Mouse (Mus musculus) kidney, postnatal 0 days (tissue): ENCODE results near the gene Phb. TPM values are rescaled to one million over a fixed set of nuclear protein-coding genes. Genes with fewer than 3 reads are reported as not detected.

ENCODE experiments used
- ATAC-seq: fragments of 200-750 bp; cut with Nextera tagmentation; replicated peaks from 2 replicates; pipeline ENCODE4 v1.8.0; 2017; ENCODE audit warnings: low read depth, moderate number of reproducible peaks, moderate TSS enrichment, moderate library complexity; ENCODE audit not compliant: low FRiP score
- DNase-seq: peaks from one replicate; pipeline ENCODE4 v3.0.0-alpha.2; 2016; ENCODE audit warnings: low spot score
- H3K27ac ChIP-seq: fragments of 300-500 bp; sonication (generic); 2 replicates; pipeline ENCODE4 v1.5.1; 2014; ENCODE audit warnings: mild to moderate bottlenecking
- H3K27me3 ChIP-seq: fragments of 300-500 bp; sonication (generic); 2 replicates; pipeline ENCODE4 v1.6.1; 2014; ENCODE audit warnings: low read length, mixed read lengths; ENCODE audit not compliant: insufficient read depth
- H3K36me3 ChIP-seq: fragments of 300-500 bp; sonication (generic); 2 replicates; pipeline ENCODE4 v1.6.1; 2014; ENCODE audit warnings: low read length, mixed read lengths; ENCODE audit not compliant: insufficient read depth
- H3K4me1 ChIP-seq: fragments of 300-500 bp; sonication (generic); replicated peaks from 2 replicates; pipeline ENCODE4 v1.6.1; 2014; ENCODE audit warnings: antibody characterized with exemption, low read length, mixed read lengths; ENCODE audit not compliant: insufficient read depth
- H3K4me2 ChIP-seq: fragments of 300-500 bp; sonication (generic); 2 replicates; pipeline ENCODE4 v1.6.1; 2014; ENCODE audit warnings: mild to moderate bottlenecking, low read length, moderate library complexity, mixed read lengths
- H3K4me3 ChIP-seq: fragments of 300-500 bp; sonication (generic); replicated peaks from 2 replicates; pipeline ENCODE4 v1.5.1; 2014; ENCODE audit warnings: low read depth, low read length
- H3K9ac ChIP-seq: fragments of 300-500 bp; sonication (generic); 2 replicates; pipeline ENCODE4 v1.6.1; 2014; ENCODE audit warnings: low read depth, low read length
- H3K9me3 ChIP-seq: fragments of 300-500 bp; sonication (generic); replicated peaks from 2 replicates; pipeline ENCODE4 v1.6.1; 2016; ENCODE audit warnings: low read length, inconsistent platforms, mixed read lengths
- CTCF ChIP-seq: IDR thresholded peaks from 2 replicates; pipeline ENCODE4 v1.5.1; 2016; ENCODE audit warnings: antibody characterized with exemption, low read depth, mild to moderate bottlenecking, moderate library complexity
- WGBS: fragments of 180-500 bp; shearing (Covaris S2); extraction: QIAGEN DNeasy Blood & Tissue Kit; methylation state at CpG from one replicate; pipeline ENCODE4 v1.1.7; 2014; 5-methylcytosine and 5-hydroxymethylcytosine counted together
- polyA plus RNA-seq: library from polyadenylated mRNA; unstranded; fragments of >200 nt; fragmentation: Nextera tagmentation; extraction: Ambion mirVana; gene quantifications from 2 replicates; pipeline ENCODE4 v1.2.1, GENCODE M21; 2015

The Phb gene
- 318 and 344 TPM in 2 replicates for polyA plus RNA-seq

DNA sequence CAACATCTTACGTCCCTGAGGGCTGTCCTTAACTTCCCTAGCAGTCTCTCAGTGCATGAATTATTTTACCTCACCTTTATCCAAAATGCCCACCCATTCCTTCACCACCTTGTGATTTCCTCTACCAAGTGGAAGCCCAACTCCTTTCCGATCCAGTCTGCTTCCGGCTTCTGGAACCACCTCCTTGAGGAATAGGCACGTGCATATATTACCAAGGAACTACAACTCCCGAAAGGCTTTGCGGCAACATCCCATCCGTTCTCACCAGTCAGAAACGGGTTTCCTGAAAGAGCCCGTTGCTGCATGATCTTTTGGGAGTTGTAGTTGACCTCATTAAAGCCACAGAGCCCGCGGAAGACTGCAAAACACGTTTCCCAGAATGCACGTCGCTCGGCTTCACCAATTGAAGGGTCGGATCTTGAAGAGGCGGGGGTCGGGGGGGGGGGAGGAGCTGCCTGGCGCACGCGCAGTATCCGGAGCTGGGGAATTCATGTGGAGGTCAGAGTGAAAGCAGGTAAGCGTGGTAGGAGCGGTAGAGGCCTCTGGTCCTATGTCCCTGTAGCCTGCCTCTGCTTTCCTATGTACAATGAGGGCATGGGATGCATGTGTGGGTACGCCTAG, at the start of gene Phb:
Gene Phb, plus strand, starts transcription at position 429 of the 621 bp plus-strand sequence.
- DNase-seq (peak; percentile 100), ATAC-seq (peak; percentile 92)
- peak within 1 kb of the TSS; percentile 77 for H3K4me2 ChIP-seq
- no peaks in the 10 kb centered on the region for H3K27me3 ChIP-seq
- peak within 1 kb of the TSS; percentile 85 for H3K27ac ChIP-seq
- peak within 1 kb of the TSS; percentile 54 for H3K9ac ChIP-seq
- no peaks in the 10 kb centered on the region for H3K9me3 ChIP-seq
- peaks cover 22% of the 10 kb centered on the region for H3K36me3 ChIP-seq
- H3K4me3 ChIP-seq = peak within 1 kb of the TSS; percentile 55
- WGBS = under 1% methylated on average over 25 of the region's 25 CpGs
- peak; percentile 35; the same call in 1 of the 2 replicates for TF ChIP-seq CTCF
- no peaks in the 10 kb centered on the region for H3K4me1 ChIP-seq

DNA sequence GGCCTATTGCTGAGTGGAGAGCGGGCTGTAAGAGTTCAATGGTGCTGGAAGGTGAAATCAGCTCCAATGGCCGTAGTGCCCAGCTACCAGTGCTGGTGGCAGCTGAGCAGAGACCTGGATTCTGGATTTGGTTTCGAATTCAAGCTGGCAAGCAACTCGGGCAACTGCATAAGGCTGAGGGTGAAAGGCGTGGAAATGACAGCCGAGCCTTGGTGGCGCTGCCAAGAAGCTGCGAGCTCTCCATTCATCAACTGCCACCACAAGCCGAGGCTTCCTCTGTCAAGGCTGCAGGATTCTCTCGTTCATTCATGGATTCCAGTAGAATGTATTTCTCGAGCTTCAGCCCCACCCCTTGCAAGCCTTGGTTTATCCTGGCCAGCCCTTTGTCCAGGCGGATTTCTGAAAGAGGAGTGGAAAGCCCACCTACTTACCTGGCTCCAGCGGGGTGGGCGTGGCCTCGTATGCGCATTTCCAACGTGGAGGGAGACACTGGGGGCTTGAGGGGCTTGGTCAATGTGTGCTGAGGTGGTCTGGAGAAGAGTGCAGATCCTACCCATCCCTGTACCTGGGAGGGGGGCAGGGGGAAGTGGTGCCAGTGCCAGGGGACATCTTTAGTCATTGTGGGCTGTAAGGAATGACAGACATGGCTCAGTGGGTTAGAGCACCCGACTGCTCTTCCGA, 48.8 kb upstream of the Phb start:
- no peak overlapping the region for H3K4me3 ChIP-seq
- no peaks in the 10 kb centered on the region for H3K27me3 ChIP-seq
- H3K4me1 ChIP-seq = no peaks in the 10 kb centered on the region
- no peaks in the 10 kb centered on the region for H3K36me3 ChIP-seq
- ATAC-seq (no peak), DNase-seq (no peak)
- WGBS = 45% methylated on average over 19 of the region's 19 CpGs
- no peaks in the 10 kb centered on the region for H3K9me3 ChIP-seq
- no peak overlapping the region for H3K4me2 ChIP-seq
- no peak overlapping the region for H3K27ac ChIP-seq
- TF ChIP-seq CTCF = no peak
- H3K9ac ChIP-seq = no peak overlapping the region

DNA sequence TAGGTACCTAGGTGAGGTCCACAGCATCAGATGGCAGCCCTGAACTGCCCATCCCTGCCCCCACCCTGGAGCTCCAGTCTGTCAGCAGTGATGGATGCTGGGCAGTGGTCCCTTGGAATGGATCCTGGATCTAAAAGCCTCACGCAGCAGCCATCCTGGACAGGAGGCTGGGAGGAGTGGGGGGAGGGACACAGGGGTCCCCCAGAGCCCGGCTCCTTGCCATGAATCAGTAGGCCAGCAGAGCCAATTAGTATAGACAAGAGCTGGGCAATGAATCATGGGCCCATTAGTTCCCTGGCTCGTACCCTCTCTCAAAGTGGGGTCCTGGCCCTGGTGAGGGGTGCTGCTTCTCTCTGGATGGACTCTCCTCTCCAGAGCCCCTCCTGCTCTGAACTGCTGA, 47.7 kb upstream of the Phb start:
- Histone ChIP-seq H3K9me3 (no peaks in the 10 kb centered on the region), H3K36me3 (no peaks in the 10 kb centered on the region), H3K9ac (no peak overlapping the region), H3K4me1 (no peaks in the 10 kb centered on the region), H3K4me2 (no peak overlapping the region), H3K27me3 (no peaks in the 10 kb centered on the region), H3K4me3 (no peak overlapping the region), H3K27ac (no peak overlapping the region)
- no peak for TF ChIP-seq CTCF
- ATAC-seq (no peak), DNase-seq (no peak)
- 48% methylated on average over 3 of the region's 3 CpGs for WGBS

DNA sequence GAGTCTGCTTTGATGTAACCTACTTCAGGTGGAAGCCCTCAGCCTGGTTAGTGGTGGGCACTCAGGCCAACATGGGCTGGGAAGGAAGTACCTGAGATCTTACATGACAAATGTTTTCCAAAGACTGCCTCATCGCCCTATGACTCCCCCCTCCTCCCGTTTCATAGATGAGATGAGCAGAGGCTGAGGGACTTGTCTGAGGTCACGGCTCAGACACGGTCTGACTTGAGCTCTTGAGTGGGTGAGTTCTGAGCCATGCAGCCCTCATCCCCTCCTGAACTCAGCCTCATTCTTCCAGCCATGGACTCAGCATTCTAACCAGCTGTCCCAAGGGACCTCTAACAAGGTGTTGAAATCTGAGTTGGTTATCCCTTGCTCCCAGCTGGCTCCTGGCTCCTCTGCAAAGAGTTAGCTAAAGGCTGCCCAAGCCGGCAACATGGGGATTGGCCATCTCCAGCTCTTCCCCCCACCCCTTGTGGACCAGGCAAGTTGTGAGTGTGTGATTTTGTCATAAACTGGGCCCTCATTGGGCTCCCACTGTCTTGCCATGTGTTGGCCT, 46.8 kb upstream of the Phb start:
- H3K4me2 ChIP-seq = no peak overlapping the region
- WGBS = 78% methylated on average over 5 of the region's 5 CpGs
- no peaks in the 10 kb centered on the region for H3K4me1 ChIP-seq

DNA sequence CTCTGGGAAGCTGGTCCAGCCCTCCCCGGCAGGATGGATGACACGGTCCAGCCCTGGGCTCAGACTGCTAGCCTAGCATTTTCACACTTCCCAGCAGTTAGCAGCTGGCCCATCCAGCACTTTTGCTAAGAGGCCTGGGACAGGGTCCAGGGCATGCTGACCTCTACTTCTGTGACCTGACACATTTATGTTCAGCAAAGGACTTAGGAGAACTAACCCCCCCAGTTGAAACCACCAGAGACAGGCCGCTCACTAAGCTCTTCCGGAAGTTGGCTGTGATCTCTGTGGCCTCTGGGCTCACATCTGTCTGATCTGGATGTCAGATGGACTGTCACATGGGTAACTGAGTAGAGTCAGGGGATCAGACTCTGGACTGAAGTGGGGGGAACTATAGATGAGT, 45.7 kb upstream of the Phb start:
- H3K36me3 ChIP-seq = no peaks in the 10 kb centered on the region
- 0 out of 2 replicates have a peak, but pooled peaks have one; percentile 64 for ATAC-seq
- no peak for TF ChIP-seq CTCF
- DNase-seq = peak; percentile 61
- no peak overlapping the region for H3K27ac ChIP-seq
- H3K9ac ChIP-seq = no peak overlapping the region
- H3K9me3 ChIP-seq = no peaks in the 10 kb centered on the region
- WGBS = 29% methylated on average over 4 of the region's 4 CpGs
- no peaks in the 10 kb centered on the region for H3K27me3 ChIP-seq
- no peaks in the 10 kb centered on the region for H3K4me1 ChIP-seq
- H3K4me3 ChIP-seq = no peak overlapping the region
- no peak overlapping the region for H3K4me2 ChIP-seq

More for the DNA sequence above, 46.8 kb upstream of the Phb start:
- H3K4me3 ChIP-seq = no peak overlapping the region
- no peak overlapping the region for H3K27ac ChIP-seq
- H3K36me3 ChIP-seq = no peaks in the 10 kb centered on the region
- DNase-seq (no peak), ATAC-seq (no peak)
- no peaks in the 10 kb centered on the region for H3K9me3 ChIP-seq
- H3K9ac ChIP-seq = no peak overlapping the region
- no peak for TF ChIP-seq CTCF
- no peaks in the 10 kb centered on the region for H3K27me3 ChIP-seq

DNA sequence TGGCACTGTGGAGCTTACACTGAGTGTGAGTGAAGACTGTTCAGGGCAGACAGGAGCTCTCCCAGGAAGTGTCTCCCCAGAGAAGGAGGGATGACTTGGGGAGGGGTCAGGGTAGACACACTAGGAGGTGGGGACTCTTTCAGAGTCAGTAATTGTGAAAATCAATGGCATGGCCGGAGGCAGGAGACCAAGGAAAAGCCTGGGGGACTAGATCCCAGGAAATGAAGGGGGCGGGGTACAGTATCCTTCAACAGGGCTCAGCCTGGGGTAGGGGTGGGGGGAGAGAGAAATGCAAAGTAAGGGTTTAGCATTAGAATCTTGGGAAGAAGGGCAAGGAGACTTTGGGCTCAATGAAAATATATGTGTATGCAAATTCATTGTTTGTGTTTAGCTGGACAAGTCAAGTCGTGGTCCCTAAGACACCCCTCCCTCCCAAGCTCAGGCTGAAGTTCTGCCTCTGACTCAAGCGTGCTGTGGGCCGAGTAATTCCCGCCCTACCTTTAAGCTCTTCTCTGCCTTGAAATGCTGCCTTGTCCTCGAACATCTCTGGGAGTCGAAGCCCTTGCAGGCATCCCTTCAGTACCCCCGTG, 45.1 kb upstream of the Phb start:
- Histone ChIP-seq H3K4me3 (no peak overlapping the region), H3K9me3 (no peaks in the 10 kb centered on the region), H3K36me3 (no peaks in the 10 kb centered on the region), H3K4me1 (no peaks in the 10 kb centered on the region), H3K27me3 (no peaks in the 10 kb centered on the region), H3K27ac (0 out of 2 replicates have a peak overlapping the region, but pooled peaks have one; percentile 13), H3K4me2 (no peak overlapping the region), H3K9ac (no peak overlapping the region)
- WGBS = 43% methylated on average over 9 of the region's 9 CpGs
- TF ChIP-seq CTCF = no peak
- ATAC-seq (peak; percentile 9; the same call in 1 of the 2 replicates), DNase-seq (no peak)
